Mouse (Mus musculus): ENCODE results near the gene Atp2b4. TPM values are rescaled to one million over a fixed set of nuclear protein-coding genes. Genes with fewer than 3 reads are reported as not detected.
"Not testable (repeated sequence)": the region's sequence is repeated elsewhere in the genome, so short reads cannot be mapped to it uniquely, and the experiment has no call there.

Gene Atp2b4
- polyA plus RNA-seq, 1 experiment from 2014 or later = 34.8 TPM

DNA sequence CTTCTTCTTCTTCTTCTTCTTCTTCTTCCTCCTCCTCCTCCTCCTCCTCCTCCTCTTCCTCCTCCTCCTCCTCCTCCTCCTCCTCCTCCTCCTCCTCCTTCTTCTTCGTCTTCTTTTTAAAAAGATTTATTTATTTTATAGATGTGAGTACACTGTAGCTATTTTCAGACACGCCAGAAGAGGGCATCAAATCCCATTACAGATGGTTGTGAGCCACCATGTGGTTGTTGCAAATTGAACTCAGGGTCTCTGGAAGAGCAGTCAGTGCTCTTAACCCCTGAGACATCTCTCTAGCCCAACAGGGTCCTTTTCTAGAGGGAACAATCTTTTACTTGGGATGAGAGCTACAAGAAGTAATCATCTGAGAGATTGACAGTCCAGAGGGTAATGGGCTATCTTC, 99.0 kb downstream of the Atp2b4 start:
- WGBS (ENCODE audit: insufficient replicate concordance) = 24% methylated on average over 1 of the region's 2 CpGs
- not testable (repeated sequence) for H3K4me1 ChIP-seq (ENCODE audit: control insufficient read depth, low read depth, low read length); H3K9me3 ChIP-seq (replicated peaks; ENCODE audit: control insufficient read depth, low read length); H3K4me3 ChIP-seq (ENCODE audit: low read depth, low read length); H3K4me2 ChIP-seq (ENCODE audit: low read depth, low read length); H3K27ac ChIP-seq (ENCODE audit: low read length); H3K27me3 ChIP-seq (ENCODE audit: control insufficient read depth, insufficient read depth, low read depth, low read length); ATAC-seq (ENCODE audit: low read depth); H3K9ac ChIP-seq (ENCODE audit: low read depth, low read length)
- peaks cover 39% of the 10 kb centered on the region for H3K36me3 ChIP-seq (ENCODE audit: control insufficient read depth, insufficient read depth)

DNA sequence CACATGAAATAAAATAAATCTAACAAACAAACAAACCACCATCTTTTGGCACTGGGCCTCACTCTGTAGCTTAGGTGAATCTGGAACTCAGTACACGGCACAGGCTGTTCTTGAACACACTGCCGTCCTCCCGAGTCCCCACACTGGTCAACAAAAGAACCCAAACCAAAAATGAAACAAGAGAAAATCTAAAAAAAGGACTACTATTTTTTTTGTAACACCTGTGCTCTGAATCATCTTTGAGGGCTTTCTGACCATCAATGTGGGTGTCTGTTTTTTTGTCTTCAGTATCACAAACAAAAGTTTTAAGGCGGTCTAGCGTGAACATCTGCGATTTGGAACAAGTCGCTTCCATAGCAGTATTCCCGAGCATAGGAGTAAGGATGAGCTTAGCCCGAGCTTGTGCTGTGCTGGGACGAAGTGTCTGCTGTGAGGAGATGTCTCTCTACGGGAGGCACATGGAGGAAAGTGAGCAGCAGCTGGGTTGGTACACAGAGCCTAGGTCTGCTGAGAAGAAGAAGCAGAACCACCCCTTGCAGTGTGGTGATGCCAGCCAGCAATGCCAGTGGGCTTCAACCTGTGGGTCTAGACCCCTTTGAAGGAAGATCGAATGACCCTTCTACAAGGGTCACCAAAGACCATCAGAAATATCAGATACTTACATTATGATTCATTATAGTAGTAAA, 102.8 kb downstream of the Atp2b4 start:
- Histone ChIP-seq H3K9ac (ENCODE audit: low read depth, low read length) (no peak overlapping the region), H3K4me2 (ENCODE audit: low read depth, low read length) (no peak overlapping the region), H3K9me3 (replicated peaks; ENCODE audit: control insufficient read depth, low read length) (no peaks in the 10 kb centered on the region), H3K4me3 (ENCODE audit: low read depth, low read length) (no peak overlapping the region), H3K27ac (ENCODE audit: low read length) (no peak overlapping the region), H3K36me3 (ENCODE audit: control insufficient read depth, insufficient read depth) (peaks cover 8% of the 10 kb centered on the region), H3K4me1 (ENCODE audit: control insufficient read depth, low read depth, low read length) (peaks cover 7% of the 10 kb centered on the region), H3K27me3 (ENCODE audit: control insufficient read depth, insufficient read depth, low read depth, low read length) (no peaks in the 10 kb centered on the region)
- no peak for ATAC-seq (ENCODE audit: low read depth)
- 88% methylated on average over 12 of the region's 12 CpGs for WGBS (ENCODE audit: insufficient replicate concordance)

DNA sequence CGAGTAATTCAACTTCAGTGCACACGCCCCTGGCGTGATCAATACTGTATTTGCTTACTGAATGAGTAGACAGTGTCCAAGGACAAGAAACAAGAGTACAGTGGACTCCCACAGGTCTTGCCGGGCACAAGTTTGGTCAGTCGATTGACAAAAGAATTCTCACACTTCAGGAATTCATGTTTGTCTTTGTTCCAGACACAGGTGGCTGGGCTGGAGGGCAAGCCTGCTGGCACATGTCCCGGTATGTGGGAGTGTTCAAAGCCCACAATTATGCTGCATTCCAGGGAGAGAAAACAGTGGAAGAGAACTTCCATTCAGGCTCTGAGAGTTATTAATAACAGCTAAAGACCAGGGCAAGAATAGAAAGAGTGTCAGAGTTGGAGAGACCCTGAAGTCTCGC, 104.9 kb downstream of the Atp2b4 start:
- ATAC-seq (ENCODE audit: low read depth) = peak; percentile 66
- peak overlapping the region; percentile 49 for H3K27ac ChIP-seq (ENCODE audit: low read length)
- WGBS (ENCODE audit: insufficient replicate concordance) = 71% methylated on average over 7 of the region's 7 CpGs

DNA sequence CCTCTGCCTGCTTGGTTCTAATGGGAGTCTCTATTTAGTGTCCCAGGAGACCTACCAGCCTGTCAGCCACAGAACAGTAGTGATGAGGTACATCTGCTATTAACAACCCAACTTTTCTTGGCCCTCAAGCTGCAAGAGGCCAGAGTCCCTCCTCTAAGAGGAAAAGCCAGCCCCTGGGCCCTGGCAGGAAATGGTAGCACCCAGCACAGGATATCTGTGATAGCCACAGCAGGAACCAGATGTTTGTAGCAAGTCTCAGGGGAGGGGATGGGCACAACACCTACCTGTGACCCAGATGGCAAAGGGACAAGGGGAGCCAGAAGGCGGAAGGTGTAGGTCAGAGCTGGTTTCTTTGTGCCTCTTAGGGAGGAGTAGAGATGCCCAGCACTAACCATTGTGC, 106.0 kb downstream of the Atp2b4 start:
- H3K9ac ChIP-seq (ENCODE audit: low read depth, low read length) = no peak overlapping the region
- H3K4me3 ChIP-seq (ENCODE audit: low read depth, low read length) = no peak overlapping the region
- peaks cover 7% of the 10 kb centered on the region for H3K4me1 ChIP-seq (ENCODE audit: control insufficient read depth, low read depth, low read length)
- no peak for ATAC-seq (ENCODE audit: low read depth)
- no peak overlapping the region for H3K4me2 ChIP-seq (ENCODE audit: low read depth, low read length)
- WGBS (ENCODE audit: insufficient replicate concordance) = 39% methylated on average over 1 of the region's 1 CpGs
- no peaks in the 10 kb centered on the region for H3K9me3 ChIP-seq (replicated peaks; ENCODE audit: control insufficient read depth, low read length)
- no peaks in the 10 kb centered on the region for H3K27me3 ChIP-seq (ENCODE audit: control insufficient read depth, insufficient read depth, low read depth, low read length)
- H3K27ac ChIP-seq (ENCODE audit: low read length) = peak overlapping the region; percentile 40
- no peaks in the 10 kb centered on the region for H3K36me3 ChIP-seq (ENCODE audit: control insufficient read depth, insufficient read depth)

More for the DNA sequence above, 104.9 kb downstream of the Atp2b4 start:
- Histone ChIP-seq H3K9ac (ENCODE audit: low read depth, low read length) (no peak overlapping the region), H3K4me1 (ENCODE audit: control insufficient read depth, low read depth, low read length) (peaks cover 7% of the 10 kb centered on the region), H3K4me2 (ENCODE audit: low read depth, low read length) (no peak overlapping the region), H3K4me3 (ENCODE audit: low read depth, low read length) (no peak overlapping the region), H3K9me3 (replicated peaks; ENCODE audit: control insufficient read depth, low read length) (no peaks in the 10 kb centered on the region), H3K36me3 (ENCODE audit: control insufficient read depth, insufficient read depth) (no peaks in the 10 kb centered on the region), H3K27me3 (ENCODE audit: control insufficient read depth, insufficient read depth, low read depth, low read length) (no peaks in the 10 kb centered on the region)

DNA sequence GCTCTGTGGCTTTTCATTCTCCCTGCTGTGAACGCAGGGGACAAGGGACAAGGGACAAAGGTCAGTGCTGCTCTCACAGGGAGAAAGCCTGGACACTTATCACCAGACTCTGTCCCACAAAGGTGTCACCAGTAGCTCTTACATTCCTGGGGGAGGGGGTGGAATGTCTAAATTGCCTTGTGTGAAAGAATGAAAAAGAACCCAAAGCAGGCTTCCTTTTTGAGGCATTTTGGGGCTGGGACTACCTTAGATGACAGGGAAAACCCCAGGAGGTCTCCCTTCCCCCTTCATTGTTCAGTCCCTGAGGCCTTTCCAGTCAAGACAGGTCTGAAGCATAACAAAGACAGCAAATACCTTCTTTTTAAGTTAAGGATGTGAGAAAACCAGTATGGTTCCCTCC, 106.5 kb downstream of the Atp2b4 start:
- Histone ChIP-seq H3K4me1 (ENCODE audit: control insufficient read depth, low read depth, low read length) (peaks cover 7% of the 10 kb centered on the region), H3K4me2 (ENCODE audit: low read depth, low read length) (0 out of 2 replicates have a peak overlapping the region, but pooled peaks have one; percentile 10), H3K36me3 (ENCODE audit: control insufficient read depth, insufficient read depth) (no peaks in the 10 kb centered on the region), H3K27ac (ENCODE audit: low read length) (peak overlapping the region; percentile 40), H3K9ac (ENCODE audit: low read depth, low read length) (no peak overlapping the region), H3K4me3 (ENCODE audit: low read depth, low read length) (no peak overlapping the region), H3K9me3 (replicated peaks; ENCODE audit: control insufficient read depth, low read length) (no peaks in the 10 kb centered on the region), H3K27me3 (ENCODE audit: control insufficient read depth, insufficient read depth, low read depth, low read length) (no peaks in the 10 kb centered on the region)
- WGBS (ENCODE audit: insufficient replicate concordance) = 43% methylated on average over 1 of the region's 1 CpGs
- peak; percentile 61 for ATAC-seq (ENCODE audit: low read depth)

DNA sequence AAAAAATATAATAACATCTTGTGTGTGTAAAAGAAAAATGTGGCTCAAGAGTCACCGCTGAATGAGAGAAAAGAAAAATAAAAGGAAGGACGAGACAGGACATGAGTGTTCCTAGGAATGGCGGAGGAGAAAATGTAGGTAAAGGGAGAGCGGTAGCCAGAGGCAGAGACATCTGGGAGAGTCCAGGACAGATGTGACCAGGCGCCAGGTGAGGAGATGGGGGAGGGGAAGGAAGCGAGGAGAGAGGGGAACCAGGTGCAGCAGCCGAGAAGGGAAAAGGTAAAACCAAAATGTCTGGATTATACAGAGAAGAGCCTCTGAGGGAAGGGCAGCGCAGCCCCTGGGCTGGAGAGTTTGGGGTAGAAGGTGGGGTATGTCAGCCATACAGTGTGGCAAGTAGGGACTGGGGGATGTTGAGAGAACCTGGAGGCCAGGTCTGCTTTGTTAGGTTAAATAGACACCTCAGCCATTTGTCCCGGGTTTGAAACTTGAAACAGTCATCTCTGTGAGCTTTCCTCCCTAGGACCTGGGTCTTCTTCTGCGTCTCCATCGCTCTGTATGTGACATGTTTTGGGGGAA, 107.2 kb downstream of the Atp2b4 start:
- Histone ChIP-seq H3K27me3 (ENCODE audit: control insufficient read depth, insufficient read depth, low read depth, low read length) (no peaks in the 10 kb centered on the region), H3K27ac (ENCODE audit: low read length) (peak overlapping the region; percentile 40), H3K36me3 (ENCODE audit: control insufficient read depth, insufficient read depth) (no peaks in the 10 kb centered on the region), H3K4me2 (ENCODE audit: low read depth, low read length) (0 out of 2 replicates have a peak overlapping the region, but pooled peaks have one; percentile 10), H3K9me3 (replicated peaks; ENCODE audit: control insufficient read depth, low read length) (no peaks in the 10 kb centered on the region), H3K4me1 (ENCODE audit: control insufficient read depth, low read depth, low read length) (peaks cover 7% of the 10 kb centered on the region), H3K4me3 (ENCODE audit: low read depth, low read length) (no peak overlapping the region), H3K9ac (ENCODE audit: low read depth, low read length) (no peak overlapping the region)
- ATAC-seq (ENCODE audit: low read depth) = no peak
- WGBS (ENCODE audit: insufficient replicate concordance) = 71% methylated on average over 11 of the region's 11 CpGs

DNA sequence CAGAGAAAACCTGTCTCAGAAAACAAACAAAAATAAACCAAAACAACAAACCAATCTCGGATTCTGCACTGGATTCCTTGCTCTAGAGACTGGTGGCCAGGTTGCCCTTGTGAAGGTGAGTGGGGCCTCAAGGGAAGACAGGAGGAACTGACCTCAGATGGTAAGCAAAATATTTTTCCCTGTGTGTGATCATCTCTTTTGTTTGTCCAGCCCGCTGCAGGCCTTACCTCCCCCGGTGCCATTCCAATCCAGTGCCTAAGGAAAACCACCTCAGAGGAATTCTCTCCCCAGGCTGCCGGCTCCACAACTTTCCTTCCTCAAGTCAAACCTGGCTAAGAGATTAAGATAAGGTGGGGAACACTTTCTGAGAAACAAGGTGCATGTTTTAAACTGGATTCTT, 108.6 kb downstream of the Atp2b4 start:
- ATAC-seq (ENCODE audit: low read depth) = no peak

DNA sequence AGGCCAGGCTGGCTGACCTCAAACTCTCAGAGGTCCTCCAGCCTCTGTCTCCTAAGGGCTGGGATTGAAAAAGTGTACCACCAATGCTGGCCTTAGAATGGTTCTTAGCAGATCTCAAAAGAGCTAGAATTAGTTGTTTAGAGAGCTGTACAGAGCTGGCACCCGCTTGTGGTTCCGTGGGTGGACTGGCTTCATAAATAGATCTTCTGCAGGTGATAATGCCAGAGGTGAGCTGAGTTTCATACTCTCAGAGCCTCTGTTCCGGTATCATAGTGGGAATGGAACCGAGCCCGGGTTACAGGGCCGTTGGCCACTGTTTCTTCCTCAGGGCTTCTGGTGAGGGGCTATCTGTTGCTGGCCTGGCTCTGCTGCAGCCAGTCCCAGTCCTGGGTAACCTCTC, 109.8 kb downstream of the Atp2b4 start:
- no peak overlapping the region for H3K27ac ChIP-seq (ENCODE audit: low read length)
- no peaks in the 10 kb centered on the region for H3K36me3 ChIP-seq (ENCODE audit: control insufficient read depth, insufficient read depth)
- ATAC-seq (ENCODE audit: low read depth) = no peak
- H3K9ac ChIP-seq (ENCODE audit: low read depth, low read length) = no peak overlapping the region
- 78% methylated on average over 6 of the region's 6 CpGs for WGBS (ENCODE audit: insufficient replicate concordance)
- H3K4me2 ChIP-seq (ENCODE audit: low read depth, low read length) = no peak overlapping the region
- H3K4me1 ChIP-seq (ENCODE audit: control insufficient read depth, low read depth, low read length) = peaks cover 7% of the 10 kb centered on the region
- no peaks in the 10 kb centered on the region for H3K9me3 ChIP-seq (replicated peaks; ENCODE audit: control insufficient read depth, low read length)
- H3K4me3 ChIP-seq (ENCODE audit: low read depth, low read length) = no peak overlapping the region
- no peaks in the 10 kb centered on the region for H3K27me3 ChIP-seq (ENCODE audit: control insufficient read depth, insufficient read depth, low read depth, low read length)

More for the DNA sequence above, 108.6 kb downstream of the Atp2b4 start:
- Histone ChIP-seq H3K27ac (ENCODE audit: low read length) (no peak overlapping the region), H3K4me2 (ENCODE audit: low read depth, low read length) (no peak overlapping the region), H3K4me1 (ENCODE audit: control insufficient read depth, low read depth, low read length) (peaks cover 7% of the 10 kb centered on the region), H3K4me3 (ENCODE audit: low read depth, low read length) (no peak overlapping the region), H3K36me3 (ENCODE audit: control insufficient read depth, insufficient read depth) (no peaks in the 10 kb centered on the region), H3K27me3 (ENCODE audit: control insufficient read depth, insufficient read depth, low read depth, low read length) (no peaks in the 10 kb centered on the region), H3K9ac (ENCODE audit: low read depth, low read length) (no peak overlapping the region), H3K9me3 (replicated peaks; ENCODE audit: control insufficient read depth, low read length) (no peaks in the 10 kb centered on the region)
- WGBS (ENCODE audit: insufficient replicate concordance) = 50% methylated on average over 4 of the region's 4 CpGs

DNA sequence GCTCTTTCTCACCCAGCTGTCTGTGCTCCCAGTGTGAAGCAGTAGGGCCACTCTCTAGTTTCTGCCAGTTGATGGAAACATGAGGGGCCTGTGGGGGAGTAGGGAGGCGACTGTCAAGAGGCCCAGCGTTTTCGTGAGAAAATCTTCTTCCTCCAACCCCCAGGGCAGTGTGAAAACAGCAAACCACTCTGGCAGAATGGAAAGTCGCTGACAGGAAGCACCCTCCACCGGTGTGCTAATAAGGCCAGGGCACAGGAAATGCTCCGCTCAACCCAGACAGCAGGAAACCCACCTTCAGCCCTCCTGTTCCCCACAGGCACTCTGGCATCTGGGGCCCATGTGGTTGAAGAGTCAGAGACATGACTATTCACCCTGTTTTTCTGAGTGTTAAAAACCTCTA, 110.9 kb downstream of the Atp2b4 start, which contains the start of gene Lax1:
TSS of gene Lax1 (minus strand) at position 212 of the 400 bp plus-strand sequence.
- WGBS (ENCODE audit: insufficient replicate concordance) = 11% methylated on average over 6 of the region's 6 CpGs
- Histone ChIP-seq H3K9ac (ENCODE audit: low read depth, low read length) (no peak within 1 kb of the TSS), H3K4me1 (ENCODE audit: control insufficient read depth, low read depth, low read length) (peaks cover 4% of the 10 kb centered on the region), H3K4me2 (ENCODE audit: low read depth, low read length) (no peak within 1 kb of the TSS), H3K27me3 (ENCODE audit: control insufficient read depth, insufficient read depth, low read depth, low read length) (no peaks in the 10 kb centered on the region), H3K27ac (ENCODE audit: low read length) (no peak within 1 kb of the TSS), H3K4me3 (ENCODE audit: low read depth, low read length) (no peak within 1 kb of the TSS), H3K36me3 (ENCODE audit: control insufficient read depth, insufficient read depth) (no peaks in the 10 kb centered on the region), H3K9me3 (replicated peaks; ENCODE audit: control insufficient read depth, low read length) (no peaks in the 10 kb centered on the region)
- ATAC-seq (ENCODE audit: low read depth) = no peak

Data from liver, embryonic 16.5 days (tissue).